Mouse (Mus musculus) megakaryocyte, adult 5-6 weeks (primary cell): ENCODE results near the gene Sacm1l. TPM values are rescaled to one million over a fixed set of nuclear protein-coding genes. Genes with fewer than 3 reads are reported as not detected.

ENCODE experiments used
- ATAC-seq: 2 replicates; pipeline ENCODE4 v1.8.0; 2016; ENCODE audit warnings: mild to moderate bottlenecking, inconsistent platforms; ENCODE audit not compliant: poor library complexity, severe bottlenecking
- total RNA-seq, 2 experiments: library from RNA; stranded (forward) in 1 of 2; stranded (reverse) in 1 of 2; fragments of 153-499, 151-499 nt in 1 of 2; fragments of 221-1000, 200-1000 nt in 1 of 2; gene quantifications; 2 replicates each; pipeline versions ENCODE4 v1.2.3 to v1.2.4; 2015 to 2017

Sacm1l gene
- total RNA-seq, 2 experiments from 2014 or later = 41.4 to 46.1 TPM

- no peak for ATAC-seq
Observed at GRCm38 (mm10) chr9:123508986-123509385, 20.6 kb upstream of the Sacm1l start.

- ATAC-seq = peak; percentile 72
Observed at GRCm38 (mm10) chr9:123509638-123510604, 19.6 kb upstream of the Sacm1l start.

GRCm38 (mm10) chr9:123510926-123511325 lies 18.6 kb upstream of the Sacm1l start:
- ATAC-seq = no peak

- no peak for ATAC-seq
Observed at GRCm38 (mm10) chr9:123512482-123512881, 17.1 kb upstream of the Sacm1l start.

- ATAC-seq = 0 out of 2 replicates have a peak, but pooled peaks have one; percentile 8
Observed at GRCm38 (mm10) chr9:123515087-123515486, 14.5 kb upstream of the Sacm1l start.

- ATAC-seq = no peak
Observed at GRCm38 (mm10) chr9:123516641-123517385, 12.7 kb upstream of the Sacm1l start.

GRCm38 (mm10) chr9:123518969-123519894 lies 10.3 kb upstream of the Sacm1l start:
- peak; percentile 60 for ATAC-seq

GRCm38 (mm10) chr9:123520735-123521134 lies 8.8 kb upstream of the Sacm1l start:
- no peak for ATAC-seq

GRCm38 (mm10) chr9:123523676-123524075 lies 5.9 kb upstream of the Sacm1l start:
- ATAC-seq = peak; percentile 49

GRCm38 (mm10) chr9:123525095-123525494 lies 4.5 kb upstream of the Sacm1l start:
- ATAC-seq = 0 out of 2 replicates have a peak, but pooled peaks have one; percentile 11

GRCm38 (mm10) chr9:123526502-123526901 lies 3.1 kb upstream of the Sacm1l start:
- ATAC-seq = no peak

- no peak for ATAC-seq
Observed at GRCm38 (mm10) chr9:123528087-123528925, 1.3 kb upstream of the Sacm1l start.

- ATAC-seq = peak; percentile 31
Observed at GRCm38 (mm10) chr9:123528926-123529295, 648 bp upstream of the Sacm1l start.

- no peak for ATAC-seq
Observed at GRCm38 (mm10) chr9:123530158-123530475, 558 bp downstream of the Sacm1l start.

GRCm38 (mm10) chr9:123530566-123531130 lies 1.1 kb downstream of the Sacm1l start:
- ATAC-seq = no peak

GRCm38 (mm10) chr9:123531234-123531633 lies 1.7 kb downstream of the Sacm1l start:
- ATAC-seq = no peak

- no peak for ATAC-seq
Observed at GRCm38 (mm10) chr9:123536613-123537012, 7.1 kb downstream of the Sacm1l start.

- no peak for ATAC-seq
Observed at GRCm38 (mm10) chr9:123538189-123538588, 8.6 kb downstream of the Sacm1l start.

GRCm38 (mm10) chr9:123539093-123539492 lies 9.5 kb downstream of the Sacm1l start:
- ATAC-seq = no peak
